Mouse (Mus musculus) lung, adult 2 months (tissue): ENCODE data around the gene Zfyve9. TPM values are rescaled to one million over a fixed set of nuclear protein-coding genes. Genes with fewer than 3 reads are reported as not detected.

ENCODE experiments used
- DNase-seq: peaks from one replicate; pipeline ENCODE4 v3.0.0; 2022
- H3K4me1 ChIP-seq: fragments of 200-500 bp; 2 replicates; pipeline ENCODE4 v1.6.1; 2011; ENCODE audit warnings: low read length; ENCODE audit not compliant: control insufficient read depth, insufficient read depth
- H3K4me3 ChIP-seq: fragments of 200-500 bp; replicated peaks from 2 replicates; pipeline ENCODE3; 2011; ENCODE audit warnings: low read depth, mild to moderate bottlenecking, control low read depth, low read length; ENCODE audit errors: extremely low read depth
- CTCF ChIP-seq: fragments of 200-500 bp; IDR thresholded peaks from 2 replicates; pipeline ENCODE4 v1.5.1; 2011; ENCODE audit warnings: mild to moderate bottlenecking, low read length, control low read depth; ENCODE audit not compliant: insufficient read depth
- POLR2A ChIP-seq: fragments of 200-500 bp; IDR thresholded peaks from 2 replicates; pipeline ENCODE4 v1.6.1; 2011; ENCODE audit warnings: low read depth, mild to moderate bottlenecking, control low read depth, low read length, borderline replicate concordance; ENCODE audit errors: extremely low read depth
- WGBS: fragments of 180-500 bp; shearing (Covaris S2); methylation state at CpG from one replicate; pipeline ENCODE4 v1.1.7; 2018; 5-methylcytosine and 5-hydroxymethylcytosine counted together
- polyA plus RNA-seq: library from polyadenylated mRNA; depleted of rRNA; stranded (reverse); fragments of >200 nt; gene quantifications from 2 replicates; pipeline ENCODE4 v1.2.3, GENCODE M21; 2012

The Zfyve9 gene
- polyA plus RNA-seq, 1 experiment = 7.0 TPM

- no peak for DNase-seq
- Histone ChIP-seq H3K4me1 (peaks cover 5% of the 10 kb centered on the region), H3K4me3 (no peak overlapping the region)
- TF ChIP-seq CTCF (no peak), POLR2A (no peak)
- 96% methylated on average over 6 of the region's 6 CpGs for WGBS
Measured at GRCm38 (mm10) chr4:108621504-108621903, 159.1 kb downstream of the Zfyve9 start.

- no peak for DNase-seq
- TF ChIP-seq CTCF (no peak), POLR2A (no peak)
- 11% methylated on average over 8 of the region's 8 CpGs for WGBS
- peak overlapping the region; percentile 94 for H3K4me3 ChIP-seq
- peaks cover 5% of the 10 kb centered on the region for H3K4me1 ChIP-seq
Measured at GRCm38 (mm10) chr4:108620536-108620935, 160.1 kb downstream of the Zfyve9 start.

DNA sequence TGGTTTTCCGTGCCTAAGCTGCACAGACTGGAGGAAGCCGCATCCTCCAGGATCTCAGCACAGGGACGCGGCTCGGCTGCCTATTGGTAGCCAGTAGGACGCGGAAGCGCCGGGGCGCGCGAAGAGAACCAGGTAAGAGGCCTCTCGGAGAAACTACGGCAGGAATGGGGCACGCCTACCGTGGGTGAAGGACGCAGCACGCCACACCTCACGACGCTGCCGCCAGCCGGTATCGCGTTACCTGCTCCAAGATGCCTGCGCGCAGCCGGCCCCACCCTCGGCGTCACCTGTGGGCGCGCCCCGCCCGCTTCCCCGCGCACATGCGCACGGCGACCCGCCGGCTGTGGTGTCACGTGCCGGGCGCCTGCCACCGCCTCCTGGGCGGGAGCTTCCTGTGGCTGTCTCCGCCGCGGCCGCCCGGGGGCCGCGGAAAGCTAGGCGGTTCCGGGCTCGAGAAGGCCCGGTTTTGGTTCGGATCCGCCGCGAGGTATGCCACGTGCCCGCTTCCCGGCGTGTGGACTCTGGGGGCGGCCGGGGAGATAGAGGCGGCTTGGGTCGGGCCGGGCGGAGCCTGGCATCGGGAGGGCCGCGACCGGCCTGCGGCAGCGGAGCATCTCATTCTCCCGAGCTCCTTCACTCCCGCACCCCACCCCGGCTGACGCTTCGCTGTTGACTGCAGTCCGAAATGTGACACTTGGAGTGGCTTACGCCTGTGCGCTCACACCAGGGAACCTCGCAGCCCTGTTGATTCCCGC is 160.8 kb downstream of the Zfyve9 start, which contains the start of gene Cc2d1b:
Gene Cc2d1b, plus strand, starts transcription at position 354 of the 755 bp plus-strand sequence.
- DNase-seq = peak; percentile 87
- TF ChIP-seq POLR2A (peak; percentile 76; the same call in 1 of the 2 replicates), CTCF (no peak)
- under 1% methylated on average over 83 of the region's 86 CpGs for WGBS
- peak within 1 kb of the TSS; percentile 94 for H3K4me3 ChIP-seq
- H3K4me1 ChIP-seq = peaks cover 5% of the 10 kb centered on the region

DNA sequence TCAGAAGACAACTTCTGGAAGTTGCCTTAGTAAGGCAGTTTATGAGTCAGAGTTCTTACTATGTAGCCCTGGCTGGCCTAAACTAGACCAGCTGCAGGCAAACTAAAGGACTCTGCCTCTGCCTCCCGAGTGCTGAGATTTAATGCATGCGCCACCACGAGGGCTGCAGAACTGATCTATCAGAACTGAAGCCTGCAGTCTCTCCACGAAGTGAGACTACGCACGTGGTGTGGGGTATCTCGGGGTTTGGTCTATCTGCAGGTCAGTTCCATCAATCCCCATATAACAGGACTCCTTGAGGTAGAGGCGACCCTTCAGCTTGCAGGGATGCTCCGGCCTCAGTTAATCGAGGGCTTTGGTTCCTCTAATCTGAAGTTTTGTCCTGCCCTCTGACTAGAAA is 161.4 kb downstream of the Zfyve9 start:
- peak overlapping the region; percentile 89 for H3K4me3 ChIP-seq
- H3K4me1 ChIP-seq = peaks cover 5% of the 10 kb centered on the region
- TF ChIP-seq CTCF = no peak
- WGBS = 2% methylated on average over 10 of the region's 10 CpGs
- DNase-seq = no peak

GRCm38 (mm10) chr4:108618586-108618985 is 162.0 kb downstream of the Zfyve9 start:
- Histone ChIP-seq H3K4me1 (peaks cover 5% of the 10 kb centered on the region), H3K4me3 (no peak overlapping the region)
- DNase-seq = no peak
- TF ChIP-seq CTCF (no peak), POLR2A (no peak)
- 66% methylated on average over 4 of the region's 4 CpGs for WGBS

DNA sequence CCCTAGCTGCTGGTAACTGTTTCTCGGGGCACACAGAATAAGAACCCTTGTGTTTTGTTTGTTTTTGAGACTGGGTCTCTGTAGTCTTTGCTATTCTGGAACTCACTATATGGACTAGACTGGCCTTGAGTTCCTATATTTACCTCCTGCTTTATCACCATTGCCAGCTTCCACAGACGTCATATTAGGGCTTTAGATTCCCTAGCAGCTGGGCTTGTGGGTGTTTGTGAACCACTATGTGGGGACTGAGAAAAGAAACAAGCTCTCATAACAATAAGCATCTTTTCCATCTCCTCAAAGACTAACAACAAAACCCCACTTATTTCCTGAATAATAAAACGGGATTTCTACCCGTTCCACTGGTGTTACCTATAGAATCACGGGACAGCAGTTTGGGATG is 169.7 kb downstream of the Zfyve9 start:
- no peak for DNase-seq
- no peak for TF ChIP-seq POLR2A
- TF ChIP-seq CTCF = no peak
- Histone ChIP-seq H3K4me1 (no peaks in the 10 kb centered on the region), H3K4me3 (no peak overlapping the region)
- 90% methylated on average over 5 of the region's 5 CpGs for WGBS

DNA sequence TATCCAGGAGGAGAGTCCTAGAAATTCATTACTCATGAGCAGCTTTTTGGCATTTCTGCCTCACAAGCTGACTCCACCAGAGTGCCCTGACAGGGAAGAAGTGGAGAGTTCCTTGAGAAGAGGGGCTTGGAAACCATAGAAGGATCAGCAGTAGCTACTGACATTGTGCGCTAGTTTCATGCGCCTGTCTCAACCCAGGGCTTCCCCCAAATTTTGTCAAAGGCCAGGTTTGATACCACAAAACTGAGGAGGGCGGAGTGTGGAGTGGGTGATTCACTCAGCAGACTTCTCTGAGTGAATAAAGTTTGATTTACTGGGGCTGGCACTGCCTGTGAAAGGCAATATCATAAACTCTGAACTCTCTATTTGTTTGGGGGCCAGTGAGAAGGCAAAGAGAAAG is 171.9 kb downstream of the Zfyve9 start:
- Histone ChIP-seq H3K4me1 (no peaks in the 10 kb centered on the region), H3K4me3 (no peak overlapping the region)
- DNase-seq = no peak
- 88% methylated on average over 3 of the region's 3 CpGs for WGBS
- TF ChIP-seq POLR2A (no peak), CTCF (no peak)

DNA sequence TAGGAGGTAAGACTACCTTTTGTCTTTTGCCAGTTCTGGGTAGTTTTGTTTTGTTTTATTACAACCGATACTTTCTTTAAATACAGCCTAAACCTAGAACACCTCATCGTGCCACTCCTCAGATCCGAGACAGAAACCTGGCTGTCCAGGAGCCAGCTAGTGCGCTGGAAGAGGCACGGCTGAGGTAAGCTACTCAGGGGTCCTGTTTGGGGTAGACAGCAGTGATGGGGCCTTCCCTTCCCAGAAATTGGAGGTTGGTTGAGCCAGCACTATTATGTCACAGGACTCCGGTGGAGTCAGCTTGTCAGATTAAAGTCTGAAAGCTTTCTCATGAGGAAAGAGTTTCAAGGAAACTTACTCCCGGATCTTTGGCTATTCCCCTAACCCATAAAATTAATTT is 178.7 kb downstream of the Zfyve9 start:
- TF ChIP-seq CTCF (no peak), POLR2A (no peak)
- WGBS = 96% methylated on average over 7 of the region's 7 CpGs

GRCm38 (mm10) chr4:108598306-108598705 is 182.3 kb downstream of the Zfyve9 start:
- WGBS = 62% methylated on average over 4 of the region's 4 CpGs
- TF ChIP-seq POLR2A (no peak), CTCF (no peak)
- Histone ChIP-seq H3K4me1 (no peaks in the 10 kb centered on the region), H3K4me3 (no peak overlapping the region)
- DNase-seq = no peak

More for the DNA sequence above, 178.7 kb downstream of the Zfyve9 start:
- no peaks in the 10 kb centered on the region for H3K4me1 ChIP-seq
- no peak for DNase-seq
- no peak overlapping the region for H3K4me3 ChIP-seq

DNA sequence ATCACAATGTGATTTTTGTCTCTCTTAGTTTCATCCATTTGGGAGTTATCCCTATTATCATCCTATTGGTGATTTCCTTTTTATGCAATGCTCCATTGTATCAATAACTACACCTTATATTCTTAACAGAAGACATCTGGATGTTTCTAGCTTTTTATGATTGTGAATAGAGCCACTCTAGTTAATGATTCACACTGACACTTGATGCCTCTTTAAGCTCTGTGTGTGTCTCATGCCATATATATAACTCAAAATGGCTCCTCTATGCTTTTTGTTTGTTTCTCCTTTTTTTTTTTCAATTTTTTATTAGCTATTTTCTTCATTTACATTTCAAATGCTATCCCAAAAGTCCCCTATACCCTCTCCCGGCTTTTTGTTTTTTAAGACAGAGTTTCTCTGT is 184.8 kb downstream of the Zfyve9 start:
- no peak for TF ChIP-seq POLR2A
- DNase-seq = no peak
- 94% methylated on average over 1 of the region's 1 CpGs for WGBS
- H3K4me3 ChIP-seq = no peak overlapping the region
- no peaks in the 10 kb centered on the region for H3K4me1 ChIP-seq
